In the genomic region with DNA sequence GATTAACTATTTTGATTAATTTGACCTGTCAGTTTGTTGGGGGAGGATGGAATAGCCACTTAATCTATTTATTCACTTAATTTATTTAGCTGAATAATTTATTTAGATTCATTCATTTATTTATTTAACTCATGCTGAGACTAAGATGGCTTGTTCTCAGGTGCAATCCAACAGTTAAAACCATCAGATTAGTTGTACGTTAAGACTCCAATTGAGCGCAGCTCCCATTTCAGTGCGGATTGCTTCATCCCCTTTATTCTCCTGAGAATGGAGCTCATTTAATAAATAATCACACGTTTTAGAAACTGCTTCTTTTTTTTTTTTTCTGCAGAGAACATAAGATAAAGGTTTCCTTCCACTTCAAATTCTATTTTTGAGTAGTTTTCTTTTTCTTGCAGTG, we compare ENCODE assay signal across 14 mouse cellular contexts.
DNase-seq lines count a peak whose midpoint lies in the region; ATAC-seq lines count a peak whose summit lies in the region.
"Had no signal": no experiment of that assay in that cellular context is flagged by ENCODE, and none has a peak within 500 bp of the region (broad histone marks: within the 10 kb centered on the region; RNA-seq: fewer than 3 reads in every experiment).

No protein-coding gene starts in this region.

- peak; percentile 51 for DNase-seq in forebrain, embryonic 14.5 days (ENCODE audit: low spot score)
- DNase-seq in kidney, adult 8-10 months = no peak
- no peak for DNase-seq in spleen, postnatal 10 days (ENCODE audit: low spot score in 2 of 2)
- DNase-seq in adrenal gland, adult 18-20 months (ENCODE audit: low spot score in 2 of 2) = no peak
- DNase-seq: adrenal gland, postnatal 36 days; gastrocnemius, postnatal 10 days; kidney, adult 9 months; layer of hippocampus, postnatal 36 days had no signal

- H3K9me3 ChIP-seq in forebrain, embryonic 12.5 days = no peaks in the 10 kb centered on the region
- no peaks in the 10 kb centered on the region for H3K9me3 ChIP-seq in forebrain, embryonic 14.5 days (replicated peaks; ENCODE audit: control insufficient read depth, low read length)
- no peaks in the 10 kb centered on the region for H3K9me3 ChIP-seq in hindbrain, embryonic 15.5 days
- H3K9me3 ChIP-seq in midbrain, embryonic 16.5 days (replicated peaks; ENCODE audit: control insufficient read depth, low read length, poor library complexity, severe bottlenecking) = no peaks in the 10 kb centered on the region
- H3K9me3 ChIP-seq: lung, embryonic 15.5 days had no signal

- H3K27ac ChIP-seq in forebrain, embryonic 12.5 days = peak overlapping the region; percentile 77; the same call in 1 of the 2 replicates
- H3K27ac ChIP-seq in forebrain, embryonic 14.5 days (ENCODE audit: low read depth, low read length) = peak overlapping the region; percentile 70
- peak overlapping the region; percentile 79 for H3K27ac ChIP-seq in hindbrain, embryonic 15.5 days (replicated peaks)
- H3K27ac ChIP-seq in midbrain, embryonic 16.5 days (ENCODE audit: low read length) = peak overlapping the region; percentile 91
- H3K27ac ChIP-seq: lung, embryonic 15.5 days had no signal

- H3K9ac ChIP-seq in forebrain, embryonic 12.5 days = no peak overlapping the region
- H3K9ac ChIP-seq in forebrain, embryonic 14.5 days (ENCODE audit: low read length) = peak overlapping the region; percentile 35; the same call in 1 of the 2 replicates
- H3K9ac ChIP-seq in hindbrain, embryonic 15.5 days = no peak overlapping the region
- H3K9ac ChIP-seq in midbrain, embryonic 16.5 days (ENCODE audit: low read depth, low read length) = no peak overlapping the region
- H3K9ac ChIP-seq: lung, embryonic 15.5 days had no signal

- WGBS in forebrain, embryonic 12.5 days = 25% methylated on average over 4 of the region's 4 CpGs
- 9% methylated on average over 4 of the region's 4 CpGs for WGBS in forebrain, embryonic 14.5 days
- 16% methylated on average over 4 of the region's 4 CpGs for WGBS in hindbrain, embryonic 15.5 days
- WGBS in midbrain, embryonic 16.5 days = 10% methylated on average over 4 of the region's 4 CpGs

- peak; percentile 52 for ATAC-seq in forebrain, embryonic 12.5 days (ENCODE audit: low FRiP score)
- peak; percentile 58 for ATAC-seq in forebrain, embryonic 14.5 days
- peak; percentile 17; the same call in 1 of the 2 replicates for ATAC-seq in hindbrain, embryonic 15.5 days (ENCODE audit: low FRiP score, low read depth)
- ATAC-seq in midbrain, embryonic 16.5 days = peak; percentile 65
- ATAC-seq: CD4-positive, CD25-positive, alpha-beta regulatory T cell, adult 4 months had no signal

- H3K4me2 ChIP-seq in forebrain, embryonic 12.5 days = peak overlapping the region; percentile 45; the same call in 1 of the 2 replicates
- H3K4me2 ChIP-seq in forebrain, embryonic 14.5 days (ENCODE audit: low read length) = peak overlapping the region; percentile 51
- peak overlapping the region; percentile 43 for H3K4me2 ChIP-seq in hindbrain, embryonic 15.5 days
- H3K4me2 ChIP-seq in midbrain, embryonic 16.5 days (ENCODE audit: low read length) = peak overlapping the region; percentile 55

- H3K4me1 ChIP-seq in forebrain, embryonic 12.5 days = peaks cover 19% of the 10 kb centered on the region
- peaks cover 11% of the 10 kb centered on the region for H3K4me1 ChIP-seq in forebrain, embryonic 14.5 days (ENCODE audit: control insufficient read depth, insufficient read depth, low read length)
- peaks cover 22% of the 10 kb centered on the region for H3K4me1 ChIP-seq in hindbrain, embryonic 15.5 days (replicated peaks)
- peaks cover 24% of the 10 kb centered on the region for H3K4me1 ChIP-seq in midbrain, embryonic 16.5 days (ENCODE audit: control insufficient read depth, insufficient read depth, low read length)

- H3K4me3 ChIP-seq in forebrain, embryonic 12.5 days (replicated peaks) = no peak overlapping the region
- no peak overlapping the region for H3K4me3 ChIP-seq in forebrain, embryonic 14.5 days (ENCODE audit: low read depth, low read length)
- no peak overlapping the region for H3K4me3 ChIP-seq in hindbrain, embryonic 15.5 days
- H3K4me3 ChIP-seq in midbrain, embryonic 16.5 days (ENCODE audit: low read depth, low read length) = no peak overlapping the region
- H3K4me3 ChIP-seq: lung, embryonic 15.5 days; myocyte had no signal

- no peaks in the 10 kb centered on the region for H3K36me3 ChIP-seq in forebrain, embryonic 12.5 days (replicated peaks)
- no peaks in the 10 kb centered on the region for H3K36me3 ChIP-seq in forebrain, embryonic 14.5 days (ENCODE audit: control insufficient read depth, insufficient read depth, low read length)
- H3K36me3 ChIP-seq in hindbrain, embryonic 15.5 days = no peaks in the 10 kb centered on the region
- H3K36me3 ChIP-seq in midbrain, embryonic 16.5 days (ENCODE audit: control insufficient read depth, insufficient read depth, low read length) = no peaks in the 10 kb centered on the region
- H3K36me3 ChIP-seq: lung, embryonic 15.5 days had no signal

- no peaks in the 10 kb centered on the region for H3K27me3 ChIP-seq in forebrain, embryonic 12.5 days
- H3K27me3 ChIP-seq in forebrain, embryonic 14.5 days (replicated peaks; ENCODE audit: control insufficient read depth, insufficient read depth, low read length) = no peaks in the 10 kb centered on the region
- H3K27me3 ChIP-seq in hindbrain, embryonic 15.5 days = no peaks in the 10 kb centered on the region
- no peaks in the 10 kb centered on the region for H3K27me3 ChIP-seq in midbrain, embryonic 16.5 days (ENCODE audit: control insufficient read depth, insufficient read depth, low read depth, low read length)
- H3K27me3 ChIP-seq: lung, embryonic 15.5 days had no signal
